Mouse (Mus musculus) Muller cell, postnatal 12 days (primary cell): ENCODE data around the gene Gpr156.

Source experiments
- DNase-seq: peaks from one replicate; pipeline ENCODE4 v3.0.0-alpha.2; 2015; ENCODE audit errors: inconsistent ontology term

Gpr156 gene

DNA sequence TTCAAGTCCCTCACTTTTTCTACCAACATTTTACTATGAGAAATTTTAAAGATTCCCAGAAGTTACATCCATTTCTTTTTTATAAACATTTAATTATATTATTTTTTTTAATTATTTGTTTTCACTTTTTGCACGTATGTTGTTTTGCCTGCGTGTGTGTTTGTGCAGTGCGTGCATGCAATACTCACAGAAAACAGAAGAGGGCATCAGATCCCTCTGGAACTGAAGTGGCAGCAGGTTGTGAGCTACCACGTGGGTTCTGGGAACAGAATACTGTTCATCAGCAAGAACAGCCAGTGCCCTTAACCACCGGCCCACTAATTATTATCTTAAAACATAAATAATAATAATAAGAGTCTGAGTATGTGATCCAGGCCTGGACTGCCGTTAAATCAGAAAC lies 2.7 kb downstream of the Gpr156 start:
- DNase-seq: no peak

DNA sequence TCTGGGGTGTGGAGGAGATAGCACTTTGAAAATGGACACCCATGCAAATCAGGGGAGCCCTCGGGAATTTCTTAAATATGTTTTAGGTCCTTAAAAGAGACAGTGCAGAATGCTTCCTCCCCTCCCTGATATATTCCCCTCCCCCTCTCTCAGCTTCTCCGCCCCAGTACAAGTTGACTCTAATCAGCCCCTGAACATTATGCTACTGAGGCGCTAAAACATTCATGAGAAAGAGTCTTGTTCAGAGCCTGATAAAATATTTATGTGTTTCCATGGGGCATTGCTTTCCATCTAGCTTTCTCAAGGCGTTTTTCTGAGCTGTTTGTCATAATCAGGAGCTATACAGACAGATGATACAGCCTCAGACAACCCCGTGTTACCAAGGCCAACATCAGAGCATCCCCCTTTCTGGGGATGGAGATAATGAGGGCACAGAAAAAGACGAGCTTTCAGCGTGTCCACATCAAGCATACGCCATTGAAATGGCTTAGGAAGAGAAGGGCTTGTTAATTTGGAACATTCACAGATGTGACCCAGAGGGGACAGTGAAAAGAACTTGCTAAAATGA lies 4.6 kb downstream of the Gpr156 start:
- no peak for DNase-seq

DNA sequence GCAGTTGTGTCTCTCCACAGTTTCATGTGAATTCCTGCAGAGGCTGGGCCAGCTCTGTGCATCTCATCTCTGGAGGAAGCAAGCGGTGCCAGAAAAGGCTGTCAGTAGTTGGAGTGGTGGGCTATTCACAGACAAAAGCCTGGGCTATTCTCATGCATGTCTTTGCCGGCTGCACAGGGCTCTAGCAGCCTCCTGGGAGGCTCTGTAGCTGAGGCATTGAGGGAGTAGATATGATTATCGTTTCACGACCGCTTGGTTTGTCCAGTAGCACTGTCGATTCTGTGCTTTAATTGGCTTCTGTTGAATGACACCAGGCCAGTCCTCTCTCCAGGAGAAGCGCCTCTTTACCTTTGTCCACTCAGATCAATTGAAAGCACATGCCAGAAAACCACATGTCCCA lies 9.8 kb downstream of the Gpr156 start:
- peak; percentile 32 for DNase-seq

DNA sequence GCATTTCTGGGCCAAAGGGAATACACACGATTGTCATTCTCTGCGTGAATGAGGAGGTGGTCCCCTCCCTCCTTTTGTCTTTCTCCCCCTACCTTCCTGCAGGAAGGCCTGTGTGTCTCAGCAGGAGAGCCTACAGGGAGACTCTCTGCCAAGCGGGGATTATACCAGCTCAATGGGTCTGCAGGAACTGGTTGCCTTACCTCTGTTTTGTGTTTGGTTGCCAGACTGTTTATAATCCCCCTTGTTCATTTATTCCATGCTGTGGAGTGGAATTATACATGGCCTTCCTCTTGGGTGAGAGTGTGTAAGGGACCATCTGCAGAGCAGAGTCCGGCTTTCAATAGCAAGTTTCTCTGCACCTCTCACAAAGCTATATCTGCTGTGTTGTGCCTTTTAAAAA lies 10.8 kb downstream of the Gpr156 start:
- DNase-seq: peak; percentile 49

DNA sequence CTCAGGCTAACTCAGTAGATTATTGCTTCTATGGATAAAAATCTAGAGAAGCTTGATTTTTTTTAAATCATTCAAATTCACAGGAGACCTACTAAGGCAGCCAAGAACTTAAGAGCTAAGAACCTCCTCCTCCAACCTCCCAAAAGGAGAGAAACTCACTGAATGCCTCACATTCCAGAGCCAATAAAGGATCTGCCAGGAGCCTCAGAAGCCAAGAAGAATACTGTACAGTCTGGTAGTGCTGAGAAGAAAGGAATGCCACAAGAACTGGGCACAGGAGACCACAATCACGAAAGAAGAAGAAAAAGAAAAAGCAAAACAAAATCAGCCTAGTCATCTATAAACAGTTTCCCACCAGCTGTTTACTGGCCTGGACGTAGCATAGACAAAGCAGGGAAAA lies 12.7 kb downstream of the Gpr156 start:
- DNase-seq: peak; percentile 78

DNA sequence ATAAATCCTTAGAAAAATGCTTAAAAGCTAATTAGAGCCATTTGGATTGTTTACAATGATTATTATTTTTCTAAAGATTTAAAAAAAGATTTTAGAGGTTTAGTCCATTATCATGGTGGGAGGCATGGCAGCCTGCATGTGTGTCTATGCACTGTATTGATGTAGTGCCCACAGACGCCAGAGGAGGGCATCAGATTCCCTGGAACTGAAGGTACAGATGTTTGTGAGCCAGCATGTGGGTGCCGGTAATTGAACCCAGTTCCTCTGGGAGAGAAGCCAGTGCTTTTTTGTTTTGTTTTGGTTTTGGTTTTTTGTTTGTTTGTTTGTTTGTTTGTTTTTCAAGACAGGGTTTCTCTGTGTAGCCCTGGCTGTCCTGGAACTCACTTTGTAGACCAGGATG lies 13.3 kb downstream of the Gpr156 start:
- DNase-seq: no peak

DNA sequence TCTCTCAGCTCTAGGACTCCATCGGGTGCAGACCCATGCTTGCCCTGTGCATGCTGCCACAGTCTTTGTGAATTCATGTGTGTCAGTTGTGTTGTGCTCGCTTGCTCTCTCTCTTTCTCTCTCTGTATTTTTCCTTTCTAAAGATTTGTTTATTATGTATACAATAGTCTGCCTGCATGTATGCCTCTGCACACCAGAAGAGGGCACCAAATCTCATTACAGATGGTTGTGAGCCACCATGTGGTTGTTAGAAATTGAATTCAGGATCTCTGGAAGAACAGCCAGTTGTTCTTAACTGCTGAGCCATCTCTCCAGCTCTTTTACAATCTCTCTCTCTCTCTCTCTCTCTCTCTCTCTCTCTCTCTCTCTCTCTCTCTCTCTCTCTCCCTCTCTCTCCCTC lies 18.6 kb downstream of the Gpr156 start:
- no peak for DNase-seq

DNA sequence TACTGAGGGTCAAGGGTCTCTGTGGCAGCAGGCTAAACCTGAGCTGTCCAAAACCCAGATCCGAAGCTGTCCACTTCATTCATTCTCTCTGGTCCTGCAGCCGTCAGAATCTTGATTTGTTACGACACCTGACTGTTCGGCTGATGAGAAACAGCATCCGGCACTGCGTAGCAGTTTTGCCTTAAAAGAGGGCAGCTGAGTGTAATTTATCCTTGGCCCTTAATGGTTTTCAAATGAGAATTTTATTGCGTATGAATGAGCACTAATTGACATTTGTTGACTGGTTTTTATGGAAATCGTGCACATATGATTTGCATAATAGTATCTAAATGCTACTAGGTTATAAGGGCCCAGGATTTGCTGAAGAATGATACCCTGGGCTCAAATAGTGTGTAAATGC lies 21.0 kb downstream of the Gpr156 start:
- DNase-seq: no peak

DNA sequence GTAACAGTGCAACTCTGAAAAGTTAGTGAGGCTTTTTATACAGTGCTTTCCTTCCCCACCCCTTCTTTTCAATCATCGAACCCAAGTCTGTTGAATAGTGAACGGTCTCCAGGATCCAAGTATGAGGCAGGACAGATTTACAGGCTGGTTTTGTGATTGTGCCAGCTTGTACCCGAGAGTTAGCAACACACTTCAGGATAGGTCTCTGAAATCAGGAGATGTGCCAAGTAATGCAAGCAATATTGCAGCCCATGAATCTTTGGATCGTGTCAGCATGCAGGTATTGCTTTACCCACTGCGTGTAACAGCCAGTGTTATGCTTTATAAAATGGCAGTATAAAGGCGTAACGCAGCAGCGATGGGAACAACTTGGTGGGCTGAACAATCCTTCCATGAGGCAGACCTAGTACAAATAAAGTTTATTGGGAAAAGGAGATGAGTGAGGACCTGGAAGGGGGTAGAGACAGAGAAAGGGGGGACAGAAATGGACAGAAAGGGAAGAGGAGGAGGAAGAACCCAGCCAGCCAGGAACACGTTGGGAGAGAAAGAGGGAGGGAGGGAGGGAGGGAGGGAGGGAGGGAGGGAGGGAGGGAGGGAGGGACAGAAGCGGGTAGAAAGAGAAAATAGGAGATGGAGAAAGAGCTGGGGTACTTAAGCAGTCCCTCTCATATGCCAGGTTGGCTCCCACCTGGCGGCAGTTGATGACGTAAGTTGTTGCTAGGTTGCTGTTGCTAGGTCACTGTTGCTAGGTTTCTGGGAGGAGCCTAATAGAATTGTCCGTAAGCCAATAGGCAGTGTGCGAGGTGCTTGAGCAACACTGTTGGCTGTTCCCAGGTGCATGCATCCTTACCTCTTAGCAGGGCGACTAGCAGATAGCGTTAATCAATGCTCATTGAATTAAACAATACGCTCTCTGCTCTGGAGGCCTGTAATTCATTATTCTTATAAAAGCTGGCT lies 22.1 kb downstream of the Gpr156 start:
- DNase-seq: no peak

DNA sequence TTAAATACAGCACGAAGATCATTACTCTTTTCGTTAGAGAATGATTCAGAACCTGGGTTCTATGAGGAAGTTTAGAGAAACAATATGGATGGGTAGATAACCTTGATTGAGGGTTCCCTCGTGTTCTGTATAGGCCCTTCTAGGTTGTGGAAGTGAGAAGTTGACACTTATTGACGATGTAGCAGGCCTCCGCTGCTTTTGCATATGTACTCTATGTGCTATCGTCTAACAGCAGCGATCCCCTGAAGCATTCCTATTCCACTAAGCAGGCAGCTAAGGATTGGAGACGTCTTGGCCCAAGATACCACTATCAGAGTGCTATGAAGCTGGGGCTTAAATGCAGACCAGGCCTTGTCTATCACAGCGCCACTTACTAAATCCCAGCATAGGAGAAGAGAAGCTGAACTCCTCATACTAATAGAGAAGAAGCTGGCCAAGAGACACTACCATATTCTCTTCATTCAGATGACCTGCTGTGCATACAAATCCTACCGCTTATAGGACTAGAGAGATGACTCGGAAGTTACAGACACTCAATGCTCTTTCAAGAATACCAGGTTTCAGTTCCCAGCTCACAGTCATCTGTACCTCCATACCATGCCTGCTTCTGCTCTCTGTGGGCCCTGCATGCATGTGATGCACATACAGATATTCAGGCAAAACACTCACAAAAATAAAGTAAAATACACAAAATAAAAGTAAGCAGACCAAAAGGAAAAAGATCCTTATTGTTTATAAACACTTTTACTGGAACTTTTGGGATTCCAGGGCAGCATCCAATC lies 23.0 kb downstream of the Gpr156 start:
- DNase-seq: no peak

DNA sequence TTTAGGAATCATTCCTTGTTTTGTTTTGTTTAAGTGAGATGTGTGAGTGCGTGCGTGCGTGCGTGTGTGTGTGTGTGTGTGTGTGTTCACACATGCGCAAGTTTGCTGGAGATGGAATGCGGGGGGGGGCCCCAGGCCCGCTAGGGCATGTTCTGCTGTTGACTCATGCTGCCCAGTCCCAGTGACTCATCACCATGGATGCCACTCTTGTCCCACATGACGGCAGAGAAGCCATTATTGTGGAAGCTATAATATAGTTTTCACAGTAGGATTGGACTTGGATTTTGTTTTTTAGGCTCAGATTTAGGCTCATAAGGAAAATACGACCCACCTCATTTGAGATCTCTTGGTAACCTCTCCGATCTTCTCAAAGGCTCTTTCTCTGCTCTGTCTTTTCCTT lies 24.0 kb downstream of the Gpr156 start:
- peak; percentile 94 for DNase-seq

DNA sequence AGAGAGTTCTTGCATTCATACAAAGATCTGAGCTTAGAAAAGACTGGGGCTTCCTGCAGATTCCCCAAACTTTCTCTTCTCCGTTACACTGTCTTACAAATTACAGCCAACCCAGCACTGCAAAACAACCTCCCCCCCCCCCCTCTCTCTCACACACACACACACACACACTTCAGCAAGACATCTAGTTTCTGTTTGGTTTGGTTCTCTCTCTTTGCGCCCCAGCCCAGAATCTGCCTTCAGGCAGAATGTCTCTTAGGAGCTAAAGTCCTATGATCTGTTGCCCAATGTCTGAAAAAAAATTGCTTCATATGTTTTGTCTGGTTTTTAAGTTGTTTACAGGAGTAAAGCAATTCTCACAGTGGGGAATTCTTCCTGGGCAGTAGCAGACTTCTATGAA lies 27.4 kb downstream of the Gpr156 start:
- peak; percentile 71 for DNase-seq

DNA sequence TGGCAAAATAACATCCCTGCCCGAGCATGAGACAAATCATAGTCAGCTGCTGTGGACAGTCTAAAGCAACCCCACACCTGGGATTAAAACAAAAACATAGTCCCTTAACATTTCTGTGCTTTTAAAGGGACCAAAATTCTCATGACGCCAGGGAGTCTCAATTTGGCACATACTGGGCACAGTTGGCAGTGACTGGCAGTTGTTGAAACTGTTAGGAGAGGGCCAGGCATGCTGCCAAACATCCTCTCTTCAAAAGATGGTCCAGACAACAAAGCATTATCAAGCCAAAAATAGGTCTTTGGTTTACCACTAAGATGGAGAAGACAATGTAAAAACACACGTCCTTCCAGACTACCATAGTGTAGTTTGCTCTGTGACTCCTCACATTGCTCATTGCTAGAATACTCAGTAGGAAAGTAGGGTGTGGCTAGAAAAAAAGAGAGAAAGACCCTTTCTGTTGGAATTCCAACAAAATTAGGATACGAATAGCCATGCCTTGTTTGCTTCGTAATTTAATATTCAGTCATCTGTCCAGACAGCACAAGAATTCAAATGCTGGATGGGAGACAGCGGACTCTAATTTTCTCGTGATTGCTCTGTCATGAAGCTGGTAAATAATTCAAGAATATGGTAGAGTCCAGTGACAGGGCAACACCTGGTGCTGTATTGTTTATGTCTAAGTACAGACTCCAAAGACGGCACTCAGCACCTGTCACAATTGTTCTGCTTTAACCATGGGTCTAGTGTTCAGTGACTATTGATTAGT lies 28.9 kb downstream of the Gpr156 start:
- DNase-seq: peak; percentile 86

DNA sequence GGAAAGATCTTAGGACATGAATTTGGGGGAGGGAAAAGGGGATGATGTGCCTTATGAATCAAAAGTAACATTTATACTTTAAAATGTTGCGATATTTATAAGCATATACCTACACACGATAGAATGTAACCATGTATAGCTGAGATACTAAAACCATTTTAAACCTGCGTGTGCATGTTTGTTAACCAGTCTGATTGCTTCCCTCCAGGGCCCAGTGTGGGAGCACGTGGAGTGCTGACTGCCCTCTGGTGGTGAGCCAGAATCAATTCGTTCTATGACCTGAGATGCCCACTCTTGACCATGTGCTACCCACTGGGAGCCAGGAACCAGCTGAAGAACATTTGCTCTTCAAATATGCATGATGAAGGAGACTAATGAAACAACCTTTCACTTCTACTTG lies 30.9 kb downstream of the Gpr156 start:
- peak; percentile 45 for DNase-seq

DNA sequence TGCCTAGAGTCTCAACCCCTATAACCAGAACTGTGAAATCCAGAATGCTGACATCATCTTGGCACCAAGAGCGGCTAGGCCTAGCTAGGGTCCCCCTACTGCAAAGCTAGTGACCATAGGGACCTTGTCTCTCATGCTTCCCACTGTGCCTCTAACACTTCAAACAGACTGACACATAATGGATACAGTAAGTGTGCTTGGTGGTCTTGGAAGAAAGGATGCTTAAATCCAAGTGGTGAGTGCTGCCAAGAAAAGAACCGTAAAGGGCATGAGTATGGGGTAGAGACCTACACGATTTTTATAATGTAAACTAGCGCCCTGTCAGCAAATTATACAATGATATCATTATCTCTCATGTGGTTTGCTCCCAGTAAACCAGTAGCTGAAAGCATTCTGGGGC lies 32.1 kb downstream of the Gpr156 start:
- no peak for DNase-seq

DNA sequence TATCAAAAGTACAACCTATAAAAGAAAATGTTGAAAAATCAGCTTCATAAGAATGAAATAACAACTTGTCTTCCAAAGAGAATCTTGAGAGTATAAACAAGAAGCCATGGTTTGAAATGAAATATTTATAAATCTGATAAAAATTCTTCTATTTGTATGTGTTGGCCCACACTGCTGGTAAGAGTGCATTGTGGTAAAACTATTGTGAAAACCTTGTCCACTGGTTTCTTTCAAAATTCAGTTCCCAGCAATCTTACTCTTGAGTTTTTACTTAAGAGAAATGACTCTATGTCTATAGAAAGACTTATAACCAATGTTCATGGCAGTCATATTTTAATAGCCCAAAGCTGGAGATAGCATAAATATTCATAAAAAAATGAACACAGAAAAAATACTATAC lies 34.9 kb downstream of the Gpr156 start:
- DNase-seq: no peak

DNA sequence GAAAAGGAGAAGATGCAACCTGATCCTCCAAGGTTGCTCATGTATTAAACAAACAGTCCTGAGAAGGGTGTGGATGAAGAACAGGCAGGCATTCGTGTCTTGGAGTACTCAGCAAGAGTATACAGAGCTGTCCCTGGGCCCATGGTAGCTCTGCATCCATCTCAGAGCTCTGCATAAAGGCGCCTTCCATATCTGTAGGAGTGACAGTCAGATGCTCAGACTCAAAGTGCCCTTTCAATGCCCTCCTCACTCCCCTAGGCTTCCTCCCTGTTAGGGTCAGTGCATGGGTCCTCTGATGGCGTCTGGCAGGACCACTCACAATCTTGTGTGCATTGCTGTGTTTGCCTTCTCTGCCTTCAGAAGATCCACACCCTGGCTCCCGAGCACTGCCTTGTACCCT lies 36.9 kb downstream of the Gpr156 start:
- DNase-seq: no peak

DNA sequence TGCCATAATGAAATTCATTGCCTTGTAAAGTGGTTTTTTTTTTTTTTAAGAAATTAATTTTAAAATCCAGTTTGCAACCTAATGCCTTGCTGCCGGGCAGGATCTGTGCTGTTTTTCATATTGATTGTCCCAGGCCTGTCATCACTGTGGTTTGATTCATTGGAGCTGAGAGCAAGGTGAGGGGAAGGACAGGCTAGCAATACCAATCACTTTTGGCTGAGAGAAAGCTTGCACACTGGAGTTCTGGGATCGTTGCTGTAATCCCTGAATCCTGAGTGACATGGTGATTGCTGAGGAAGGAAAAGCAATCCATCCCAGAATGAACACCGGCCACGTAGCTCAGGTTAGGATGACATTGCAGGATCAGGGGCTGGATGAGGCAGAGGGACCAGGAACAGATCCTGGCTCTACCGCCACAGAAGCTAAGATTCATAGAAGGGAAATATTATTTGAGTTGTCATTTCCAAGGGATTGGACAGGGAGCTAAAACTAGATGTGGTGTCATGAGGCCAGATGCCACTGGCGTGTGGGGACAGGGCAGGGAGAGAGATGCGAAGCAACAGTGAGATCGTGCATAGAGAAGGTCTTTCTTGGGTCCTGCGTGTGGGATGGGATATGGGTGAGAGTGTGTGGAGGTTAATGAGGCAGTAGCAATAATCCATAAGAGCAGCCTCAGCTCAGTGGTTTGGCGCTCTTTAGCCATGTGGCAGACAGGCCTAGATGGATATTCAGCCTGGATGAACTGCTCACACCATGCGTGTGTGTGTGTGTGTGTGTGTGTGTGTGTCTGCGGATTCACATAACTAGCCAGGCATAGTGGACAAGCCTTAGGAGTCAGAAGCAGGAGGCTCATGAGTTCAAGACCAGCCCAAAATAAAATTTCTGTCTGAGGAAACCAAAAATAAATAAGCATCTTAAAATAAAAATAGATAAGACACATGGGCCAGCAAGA lies 38.0 kb downstream of the Gpr156 start:
- no peak for DNase-seq

DNA sequence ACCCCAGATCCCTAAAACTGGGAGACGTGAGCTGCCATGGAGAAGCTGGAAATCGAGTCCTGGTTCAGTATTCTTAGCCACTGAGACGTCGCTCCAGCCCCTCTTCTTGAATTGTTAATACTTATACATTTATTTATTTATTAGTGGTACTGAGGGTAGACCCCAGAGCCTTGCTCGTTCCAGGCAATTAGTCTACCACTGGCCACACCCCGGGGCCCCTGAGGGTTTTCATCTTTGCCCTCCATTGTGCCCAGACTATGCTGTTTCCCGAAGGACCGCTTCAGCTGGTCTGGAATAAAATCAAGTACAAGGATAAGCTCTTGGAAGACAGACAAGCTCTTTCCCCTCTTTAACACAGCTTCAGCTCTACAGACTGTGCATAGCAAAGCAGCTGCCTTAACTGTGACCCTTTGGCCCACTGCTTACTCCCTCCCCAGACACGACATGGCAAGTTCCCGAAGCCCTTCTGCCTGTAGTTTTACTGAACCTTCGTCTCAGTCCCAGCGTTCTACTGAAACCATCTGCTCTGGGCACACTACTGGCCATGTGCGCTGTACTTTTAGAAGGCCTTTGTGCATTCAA lies 39.1 kb downstream of the Gpr156 start:
- no peak for DNase-seq

DNA sequence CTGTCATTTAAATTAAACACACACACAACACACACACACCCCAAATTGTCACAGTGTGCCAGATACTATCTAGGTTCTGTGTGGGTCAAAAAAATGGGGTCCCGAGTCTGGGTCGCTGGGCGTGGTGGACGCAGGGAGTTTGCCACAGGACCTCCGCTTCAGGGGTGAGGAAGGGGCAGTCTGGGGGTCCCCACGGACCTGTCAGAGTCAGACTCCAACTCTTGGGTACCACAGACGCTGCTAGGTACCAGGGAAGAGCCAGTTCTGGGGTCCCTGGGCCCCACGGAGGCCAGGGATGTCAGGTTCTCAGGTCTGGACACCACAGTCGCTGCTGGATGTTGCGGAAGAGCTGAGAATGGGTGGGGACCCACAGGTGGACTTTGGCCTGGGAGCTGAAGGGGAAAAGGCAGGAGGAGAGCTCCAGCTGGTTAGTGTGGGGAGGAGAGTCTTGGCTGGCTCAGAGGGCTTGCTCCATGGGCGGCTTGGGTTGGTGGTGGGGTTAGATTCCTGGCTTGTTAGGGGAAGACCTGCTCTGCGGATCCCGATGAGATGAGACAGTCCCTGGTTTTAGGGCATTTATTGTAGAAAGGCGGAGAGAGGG lies 39.9 kb downstream of the Gpr156 start:
- no peak for DNase-seq
